In the genomic region with DNA sequence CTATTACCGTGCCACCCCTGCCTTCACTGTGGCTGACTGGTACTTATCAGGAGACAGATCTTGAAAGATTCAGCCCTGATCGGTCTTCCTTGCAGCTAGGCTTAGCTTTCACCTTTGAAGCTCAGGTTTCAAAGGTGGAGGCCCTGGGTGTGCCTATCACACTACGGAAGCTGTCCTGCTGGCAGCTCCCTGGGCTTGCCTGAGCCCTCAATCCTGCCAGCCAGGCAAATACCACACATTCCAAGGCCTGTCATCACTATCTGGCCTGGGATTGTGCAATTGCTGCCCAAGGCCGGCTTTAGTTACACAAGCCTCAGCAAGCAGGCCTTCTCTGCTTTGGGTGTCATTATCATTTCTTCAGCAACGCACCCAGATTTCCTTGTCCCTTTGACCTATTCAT, we compare ENCODE assay signal across 8 mouse cellular contexts.
A peak's percentile ranks its signal among the peaks of the same experiment; 100 is the strongest.
DNase-seq lines count a peak whose midpoint lies in the region; ATAC-seq and TF ChIP-seq lines count a peak whose summit lies in the region.

No protein-coding gene starts in this region.

- ATAC-seq in midbrain, embryonic 16.5 days = no peak
- ATAC-seq in hindbrain, embryonic 14.5 days (ENCODE audit: low FRiP score) = no peak

- no peaks in the 10 kb centered on the region; the same call in 1 of the 2 replicates for H3K9me3 ChIP-seq in midbrain, embryonic 10.5 days (replicated peaks)
- H3K9me3 ChIP-seq in midbrain, embryonic 16.5 days (replicated peaks; ENCODE audit: control insufficient read depth, low read length, poor library complexity, severe bottlenecking) = no peaks in the 10 kb centered on the region
- H3K9me3 ChIP-seq in hindbrain, embryonic 14.5 days (ENCODE audit: control insufficient read depth, low read length) = no peaks in the 10 kb centered on the region

- H3K4me1 ChIP-seq in midbrain, embryonic 10.5 days = no peaks in the 10 kb centered on the region
- no peaks in the 10 kb centered on the region for H3K4me1 ChIP-seq in midbrain, embryonic 16.5 days (ENCODE audit: control insufficient read depth, insufficient read depth, low read length)
- H3K4me1 ChIP-seq in embryonic fibroblast, embryonic 13.5 days (ENCODE audit: control insufficient read depth, insufficient read depth, low read length) = 0 out of 2 replicates have a peak, but pooled peaks cover 3% of the 10 kb centered on the region
- no peaks in the 10 kb centered on the region for H3K4me1 ChIP-seq in hindbrain, embryonic 14.5 days (replicated peaks; ENCODE audit: control insufficient read depth, insufficient read depth, low read length)

- no peak overlapping the region for H3K9ac ChIP-seq in midbrain, embryonic 16.5 days (ENCODE audit: low read depth, low read length)
- H3K9ac ChIP-seq in hindbrain, embryonic 14.5 days = no peak overlapping the region

- no peaks in the 10 kb centered on the region for H3K36me3 ChIP-seq in midbrain, embryonic 10.5 days
- no peaks in the 10 kb centered on the region for H3K36me3 ChIP-seq in midbrain, embryonic 16.5 days (ENCODE audit: control insufficient read depth, insufficient read depth, low read length)
- H3K36me3 ChIP-seq in hindbrain, embryonic 14.5 days (replicated peaks; ENCODE audit: control insufficient read depth, insufficient read depth) = no peaks in the 10 kb centered on the region

- no peaks in the 10 kb centered on the region for H3K27me3 ChIP-seq in midbrain, embryonic 10.5 days (ENCODE audit: low read depth, poor library complexity, severe bottlenecking)
- no peaks in the 10 kb centered on the region for H3K27me3 ChIP-seq in midbrain, embryonic 16.5 days (ENCODE audit: control insufficient read depth, insufficient read depth, low read depth, low read length)
- no peaks in the 10 kb centered on the region for H3K27me3 ChIP-seq in hindbrain, embryonic 14.5 days (ENCODE audit: control insufficient read depth, insufficient read depth, low read length)

- WGBS in midbrain, embryonic 10.5 days = 67% methylated on average over 5 of the region's 5 CpGs
- 70% methylated on average over 5 of the region's 5 CpGs for WGBS in midbrain, embryonic 16.5 days
- WGBS in hindbrain, embryonic 14.5 days = 70% methylated on average over 5 of the region's 5 CpGs

- H3K4me2 ChIP-seq in midbrain, embryonic 16.5 days (ENCODE audit: low read length) = no peak overlapping the region
- H3K4me2 ChIP-seq in hindbrain, embryonic 14.5 days (replicated peaks) = no peak overlapping the region

- H3K4me3 ChIP-seq in midbrain, embryonic 10.5 days = no peak overlapping the region
- no peak overlapping the region for H3K4me3 ChIP-seq in midbrain, embryonic 16.5 days (ENCODE audit: low read depth, low read length)
- H3K4me3 ChIP-seq in embryonic fibroblast, embryonic 13.5 days (ENCODE audit: insufficient read depth, low read length) = no peak overlapping the region
- no peak overlapping the region for H3K4me3 ChIP-seq in hindbrain, embryonic 14.5 days (replicated peaks; ENCODE audit: low read length)

- no peak for TF ChIP-seq CTCF in embryonic fibroblast, embryonic 13.5 days (IDR thresholded peaks at IDR 0.05; ENCODE audit: borderline replicate concordance, insufficient read depth, low read length)

- peak; percentile 21 for DNase-seq in midbrain, embryonic 10.5 days (ENCODE audit: low spot score)
- DNase-seq in kidney, adult 18-20 months = peak; percentile 51
- DNase-seq in lung, postnatal 14 days = peak; percentile 55
- DNase-seq in layer of hippocampus, adult 9-10 months (ENCODE audit: low spot score) = no peak
- no peak for DNase-seq in frontal cortex, postnatal 36 days (ENCODE audit: low spot score in 2 of 2)
- DNase-seq in hindbrain, embryonic 14.5 days (ENCODE audit: low spot score) = no peak

- H3K27ac ChIP-seq in midbrain, embryonic 10.5 days (replicated peaks) = no peak overlapping the region
- H3K27ac ChIP-seq in midbrain, embryonic 16.5 days (ENCODE audit: low read length) = no peak overlapping the region
- peak overlapping the region; percentile 32; the same call in 1 of the 2 replicates for H3K27ac ChIP-seq in embryonic fibroblast, embryonic 13.5 days (ENCODE audit: insufficient read depth, low read length)
- no peak overlapping the region for H3K27ac ChIP-seq in hindbrain, embryonic 14.5 days

- no peak for TF ChIP-seq POLR2A in embryonic fibroblast, embryonic 13.5 days (IDR thresholded peaks at IDR 0.05; ENCODE audit: low read depth, low read length)

Comparison
In these comparisons a context has a peak if more than half of its experiments do, and no peak if none do; other contexts are left out.
1. DNase-seq: peak in midbrain, embryonic 10.5 days (single experiment), kidney, adult 18-20 months (single experiment) and lung, postnatal 14 days (single experiment); none in layer of hippocampus, adult 9-10 months (single experiment), frontal cortex, postnatal 36 days (0 of 2) and hindbrain, embryonic 14.5 days (single experiment).